Mouse (Mus musculus) retina, adult 2 months (tissue): ENCODE data around the gene Fndc11.
"Not testable (repeated sequence)": the region's sequence is repeated elsewhere in the genome, so short reads cannot be mapped to it uniquely, and the experiment has no call there.

ENCODE experiments used
- DNase-seq: peaks from one replicate; pipeline ENCODE4 v3.0.0-alpha.2; 2012; ENCODE audit warnings: low read depth, low spot score

Fndc11 gene

GRCm38 (mm10) chr2:181219538-181220216 lies at the start of gene Fndc11:
Fndc11 (plus strand) TSS chr2:181220013.
- DNase-seq, result no peak

- no peak for DNase-seq
Measured at GRCm38 (mm10) chr2:181174646-181175045, 45.2 kb upstream of the Fndc11 start.

GRCm38 (mm10) chr2:181178015-181178414 lies 41.8 kb upstream of the Fndc11 start:
- DNase-seq, result no peak

- no peak for DNase-seq
Measured at GRCm38 (mm10) chr2:181178471-181178870, 41.3 kb upstream of the Fndc11 start.

GRCm38 (mm10) chr2:181180898-181181297 lies 38.9 kb upstream of the Fndc11 start:
- DNase-seq, result no peak

- peak; percentile 65 for DNase-seq
Measured at GRCm38 (mm10) chr2:181186635-181187034, 33.2 kb upstream of the Fndc11 start.

GRCm38 (mm10) chr2:181187121-181188000 lies 32.5 kb upstream of the Fndc11 start, which contains the start of gene Ppdpf:
Ppdpf (plus strand) TSS chr2:181187247.
- peak; percentile 71 for DNase-seq

GRCm38 (mm10) chr2:181188681-181189080 lies 31.1 kb upstream of the Fndc11 start:
- no peak for DNase-seq

- no peak for DNase-seq
Measured at GRCm38 (mm10) chr2:181189321-181189720, 30.5 kb upstream of the Fndc11 start.

GRCm38 (mm10) chr2:181191385-181191784 lies 28.4 kb upstream of the Fndc11 start:
- not testable (repeated sequence) for DNase-seq

- no peak for DNase-seq
Measured at GRCm38 (mm10) chr2:181191936-181192335, 27.9 kb upstream of the Fndc11 start.

GRCm38 (mm10) chr2:181193044-181193443 lies 26.8 kb upstream of the Fndc11 start:
- no peak for DNase-seq

GRCm38 (mm10) chr2:181196628-181197300 lies 23.0 kb upstream of the Fndc11 start:
- no peak for DNase-seq

- no peak for DNase-seq
Measured at GRCm38 (mm10) chr2:181201606-181202005, 18.2 kb upstream of the Fndc11 start.

GRCm38 (mm10) chr2:181202422-181202821 lies 17.4 kb upstream of the Fndc11 start, which contains the start of gene Ptk6:
Ptk6 (minus strand) TSS chr2:181202789.
- no peak for DNase-seq

GRCm38 (mm10) chr2:181202886-181203285 lies 16.9 kb upstream of the Fndc11 start:
- no peak for DNase-seq

- DNase-seq, result no peak
Measured at GRCm38 (mm10) chr2:181205678-181206077, 14.1 kb upstream of the Fndc11 start.

- DNase-seq, result no peak
Measured at GRCm38 (mm10) chr2:181206118-181206517, 13.7 kb upstream of the Fndc11 start.

GRCm38 (mm10) chr2:181212389-181213020 lies 7.3 kb upstream of the Fndc11 start:
- no peak for DNase-seq

- no peak for DNase-seq
Measured at GRCm38 (mm10) chr2:181213021-181213445, 6.8 kb upstream of the Fndc11 start, which contains the start of gene Srms. Srms (minus strand) TSS chr2:181213185.

- no peak for DNase-seq
Measured at GRCm38 (mm10) chr2:181216037-181216436, 3.8 kb upstream of the Fndc11 start.
